Mouse (Mus musculus): ENCODE measurements around the gene Ptov1. TPM values are rescaled to one million over a fixed set of nuclear protein-coding genes. Genes with fewer than 3 reads are reported as not detected.
"Not testable (repeated sequence)": the region's sequence is repeated elsewhere in the genome, so short reads cannot be mapped to it uniquely, and the experiment has no call there.

Ptov1 gene
- total RNA-seq, 2 experiments from 2014 or later = 385 to 394 TPM

- no peak for DNase-seq (ENCODE audit: low spot score in 2 of 2)
These were observed 20.6 kb upstream of the Ptov1 start for GRCm38 (mm10) chr7:44890180-44890579.

- DNase-seq (ENCODE audit: low spot score in 2 of 2) = no peak
These were observed 18.9 kb upstream of the Ptov1 start for GRCm38 (mm10) chr7:44888256-44889105.

GRCm38 (mm10) chr7:44886964-44887363, 17.4 kb upstream of the Ptov1 start:
- no peak for DNase-seq (ENCODE audit: low spot score in 2 of 2)

GRCm38 (mm10) chr7:44884637-44885036, 15.0 kb upstream of the Ptov1 start:
- no peak for DNase-seq (ENCODE audit: low spot score in 2 of 2)

GRCm38 (mm10) chr7:44883036-44883435, 13.4 kb upstream of the Ptov1 start:
- DNase-seq (ENCODE audit: low spot score in 2 of 2) = no peak

GRCm38 (mm10) chr7:44877833-44878232, 8.2 kb upstream of the Ptov1 start:
- DNase-seq (ENCODE audit: low spot score in 2 of 2) = no peak

- not testable (repeated sequence) for DNase-seq (ENCODE audit: low spot score in 2 of 2)
These were observed 2.2 kb upstream of the Ptov1 start for GRCm38 (mm10) chr7:44871774-44872173.

GRCm38 (mm10) chr7:44871181-44871580, 1.6 kb upstream of the Ptov1 start:
- no peak for DNase-seq (ENCODE audit: low spot score in 2 of 2)

GRCm38 (mm10) chr7:44870614-44871013, 1.0 kb upstream of the Ptov1 start:
- DNase-seq (ENCODE audit: low spot score in 2 of 2) = no peak

GRCm38 (mm10) chr7:44868919-44869696, 480 bp downstream of the Ptov1 start:
- DNase-seq (ENCODE audit: low spot score in 2 of 2) = peak; percentile 50 to 53

- DNase-seq (ENCODE audit: low spot score in 2 of 2) = no peak
These were observed 1.1 kb downstream of the Ptov1 start for GRCm38 (mm10) chr7:44868465-44868864.

- no peak for DNase-seq (ENCODE audit: low spot score in 2 of 2)
These were observed 1.8 kb downstream of the Ptov1 start for GRCm38 (mm10) chr7:44867802-44868201.

GRCm38 (mm10) chr7:44867010-44867702, 2.4 kb downstream of the Ptov1 start:
- no peak for DNase-seq (ENCODE audit: low spot score in 2 of 2)

- peak in 1 of 2 experiments; percentile 71 for DNase-seq (ENCODE audit: low spot score in 2 of 2)
These were observed 3.1 kb downstream of the Ptov1 start for GRCm38 (mm10) chr7:44866276-44867009.

- no peak for DNase-seq (ENCODE audit: low spot score in 2 of 2)
These were observed 4.7 kb downstream of the Ptov1 start for GRCm38 (mm10) chr7:44864595-44865542.

- DNase-seq (ENCODE audit: low spot score in 2 of 2) = no peak
These were observed 5.5 kb downstream of the Ptov1 start for GRCm38 (mm10) chr7:44863982-44864494.

GRCm38 (mm10) chr7:44863210-44863609, 6.4 kb downstream of the Ptov1 start:
- no peak for DNase-seq (ENCODE audit: low spot score in 2 of 2)

- DNase-seq (ENCODE audit: low spot score in 2 of 2) = no peak
These were observed 7.2 kb downstream of the Ptov1 start for GRCm38 (mm10) chr7:44862434-44862833.

GRCm38 (mm10) chr7:44861429-44861816, 8.2 kb downstream of the Ptov1 start:
- no peak for DNase-seq (ENCODE audit: low spot score in 2 of 2)

Data from adrenal gland, postnatal 4 days (tissue).